Mouse (Mus musculus): ENCODE results near the gene Lrrc58.

GRCm38 (mm10) chr16:37888986-37889385 lies 20.8 kb downstream of the Lrrc58 start:
- TF ChIP-seq CTCF (IDR thresholded peaks at IDR 0.05; ENCODE audit: borderline replicate concordance, insufficient read depth, low read depth, low read length) (no peak), POLR2A (IDR thresholded peaks at IDR 0.05; ENCODE audit: borderline replicate concordance, insufficient read depth, low read length) (no peak)
